Mouse (Mus musculus) adrenal gland, adult (tissue): Measurements from ENCODE around the gene Snx6.
"Not testable (repeated sequence)": the region's sequence is repeated elsewhere in the genome, so short reads cannot be mapped to it uniquely, and the experiment has no call there.

Experiments used
- DNase-seq, 2 experiments: peaks; one replicate each; pipeline ENCODE4 v3.0.0; 2022 to 2023; ENCODE audit warnings: low spot score in 1 of 2; ENCODE audit not compliant: inconsistent age in 2 of 2

The Snx6 gene

DNA sequence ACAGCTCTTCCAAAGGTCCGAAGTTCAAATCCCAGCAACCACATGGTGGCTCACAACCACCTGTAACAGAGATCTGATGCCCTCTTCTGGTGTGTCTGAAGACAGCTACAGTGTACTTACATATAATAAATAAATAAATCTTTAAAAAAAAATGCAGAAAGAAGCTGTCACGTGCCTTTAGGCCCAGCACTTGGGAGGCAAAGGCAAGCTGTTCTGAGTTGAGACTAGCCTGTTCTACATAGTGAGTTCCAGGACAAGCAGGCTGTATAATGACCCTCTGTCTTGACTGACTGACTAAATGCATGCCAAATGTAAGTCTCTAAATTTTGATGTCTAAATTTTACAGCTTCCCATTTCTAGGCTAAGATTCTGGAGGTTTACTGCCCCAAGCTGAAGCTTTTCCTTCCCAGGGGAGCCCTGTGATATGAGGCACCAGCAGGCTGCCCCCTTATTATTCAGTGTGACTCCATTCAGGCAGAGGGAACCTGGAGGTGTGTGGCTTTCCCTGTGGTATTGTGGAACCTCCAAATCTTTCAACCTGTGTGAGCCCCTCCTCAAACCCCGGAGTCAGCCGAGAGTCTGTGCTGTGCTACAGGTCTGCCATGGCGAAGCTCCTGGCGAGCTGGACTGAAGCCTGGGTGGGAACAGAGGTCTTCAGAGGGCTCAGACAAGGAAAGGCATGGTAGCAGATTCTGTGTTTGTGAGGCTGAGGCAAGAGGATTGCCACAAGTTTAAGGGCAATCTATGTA, 9.9 kb upstream of the Snx6 start:
- DNase-seq: no peak

DNA sequence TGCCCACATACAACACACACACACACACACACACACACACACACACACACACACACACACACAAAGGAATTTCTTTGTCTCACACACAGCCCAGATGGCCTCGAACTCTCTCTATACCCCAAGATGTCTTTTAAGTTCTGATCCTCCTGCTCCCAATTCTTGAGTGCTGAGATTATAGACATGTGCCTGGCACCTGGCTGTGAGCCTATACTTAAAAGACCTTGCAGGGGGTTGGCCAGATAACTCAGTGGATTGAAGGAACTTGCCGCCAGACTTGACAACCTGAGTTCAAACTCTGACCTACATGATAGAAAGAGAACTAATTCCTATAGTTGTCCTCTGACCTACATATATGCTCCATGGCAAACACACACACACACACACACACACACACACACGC, 8.0 kb upstream of the Snx6 start:
- DNase-seq: no peak

DNA sequence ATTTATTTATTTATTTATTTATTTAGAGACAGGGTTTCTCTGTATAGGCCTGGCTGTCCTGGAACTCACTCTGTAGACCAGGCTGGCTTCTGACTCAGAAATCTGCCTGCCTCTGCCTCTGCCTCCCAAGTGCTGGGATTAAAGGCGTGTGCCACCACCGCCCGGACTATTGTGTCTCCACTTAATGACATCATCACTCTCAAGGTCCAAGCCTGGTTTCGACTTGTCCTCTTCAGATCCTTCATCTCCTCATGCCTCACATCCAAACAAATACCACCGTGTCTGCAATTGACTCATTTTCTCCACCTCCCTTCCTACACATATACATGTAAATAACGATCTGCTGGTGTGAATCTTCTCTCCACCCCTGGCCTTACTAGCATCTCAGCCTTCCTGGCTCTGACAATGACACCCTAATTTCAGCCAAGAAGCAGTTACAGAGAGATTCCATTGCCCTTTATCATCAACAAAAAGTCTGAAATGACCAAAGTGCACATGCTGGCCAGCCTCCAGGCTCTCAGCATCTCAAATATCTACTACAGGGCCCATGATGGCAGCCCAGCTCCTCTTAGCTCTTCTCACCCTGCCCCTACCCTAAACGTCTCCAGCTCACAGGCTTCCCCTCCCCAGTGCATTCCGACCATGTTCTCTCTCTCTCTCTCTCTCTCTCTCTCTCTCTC, 1.2 kb upstream of the Snx6 start:
- no peak for DNase-seq

DNA sequence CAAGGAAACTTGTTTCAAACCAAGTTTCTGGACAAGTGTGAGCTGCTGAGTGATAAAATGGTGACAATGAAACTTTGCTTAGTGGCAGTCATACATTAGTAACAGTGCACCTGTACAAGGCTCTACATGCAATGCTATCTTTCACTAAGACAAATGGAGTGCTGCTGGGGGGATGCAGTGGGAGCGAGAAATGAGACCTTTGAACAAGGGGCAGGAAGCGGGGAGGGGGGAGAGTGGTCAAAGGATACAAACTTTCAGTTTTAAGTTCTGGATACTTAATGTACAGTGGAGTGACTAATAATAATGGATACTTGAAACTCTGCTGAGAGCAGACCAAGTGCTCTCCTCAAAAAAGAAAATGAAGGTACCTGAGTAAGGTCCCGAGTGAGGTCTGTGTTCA, 1.1 kb downstream of the Snx6 start:
- DNase-seq: no peak

DNA sequence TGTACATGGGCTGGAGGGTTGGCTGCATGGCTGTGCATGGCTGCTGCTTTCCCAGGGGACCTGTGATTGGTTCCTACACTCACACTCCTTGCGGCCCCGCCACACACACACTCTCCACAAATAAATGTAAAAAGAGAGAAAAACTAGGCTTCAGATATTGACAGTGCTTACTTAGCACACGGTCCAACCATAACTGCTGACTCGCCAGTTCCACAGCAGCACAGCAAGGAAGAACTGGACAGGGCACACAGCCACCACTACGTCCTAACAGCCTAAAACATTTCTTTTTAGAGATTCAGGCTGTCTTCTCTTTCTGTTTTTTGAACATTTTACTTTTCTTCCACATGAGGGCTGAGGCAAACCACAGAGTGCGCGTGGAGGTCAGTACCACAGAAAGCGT, 4.0 kb downstream of the Snx6 start:
- no peak for DNase-seq

DNA sequence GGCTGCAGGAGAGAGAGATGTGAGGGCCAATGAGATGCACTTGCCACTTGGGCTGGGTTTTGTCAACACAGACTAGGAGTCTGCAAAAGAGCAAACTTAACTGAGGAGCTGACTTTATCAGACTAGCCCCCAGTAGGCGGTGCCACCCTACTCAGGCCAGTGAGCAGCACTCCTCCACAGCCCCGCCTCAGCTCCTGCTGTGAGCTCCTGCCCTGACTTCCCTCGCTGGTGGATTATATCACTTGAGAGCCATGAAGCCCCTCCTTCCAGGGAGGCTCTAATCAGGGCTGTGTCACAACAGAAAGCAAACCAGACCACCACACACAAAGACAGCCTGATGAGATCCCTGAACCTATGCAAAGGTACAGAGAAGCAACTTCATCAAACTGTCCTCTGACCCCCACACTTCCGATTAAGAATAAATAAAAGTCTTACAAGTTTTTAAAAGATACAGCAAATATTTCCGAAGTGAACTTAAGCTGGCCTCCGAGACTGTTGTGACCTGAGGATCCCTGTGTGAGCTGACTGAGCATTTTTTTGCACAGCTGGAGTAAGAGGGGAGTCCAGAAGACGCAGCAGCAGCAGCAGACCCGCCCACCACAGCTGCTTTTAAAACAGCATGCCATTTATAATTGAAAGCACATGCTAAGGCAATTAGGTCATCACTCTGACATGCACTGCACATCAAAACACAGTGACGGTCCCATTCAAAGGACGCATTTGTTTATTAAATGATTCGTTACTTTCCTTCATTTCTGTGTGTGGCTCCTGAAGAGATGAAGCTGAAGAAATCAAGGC, 6.0 kb downstream of the Snx6 start:
- peak; percentile 23 to 44 for DNase-seq

DNA sequence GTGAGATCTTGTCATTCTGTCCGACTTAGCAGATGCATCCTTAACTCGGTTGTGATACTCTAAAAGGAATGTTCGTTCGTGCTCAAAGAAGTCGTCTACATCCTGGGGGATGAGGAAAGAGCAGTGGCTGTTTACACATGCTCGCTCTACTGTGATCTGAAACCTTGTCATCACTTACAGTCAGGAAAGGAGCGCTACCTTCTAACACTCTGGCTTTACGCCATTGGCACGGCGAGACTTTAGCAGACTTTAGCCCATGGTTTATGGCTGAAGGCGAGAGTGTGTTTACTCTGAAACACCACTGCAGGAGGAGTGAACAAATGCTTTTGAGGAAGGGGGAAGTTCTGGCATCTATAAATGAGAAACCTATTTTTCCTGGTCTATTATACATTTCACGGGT, 31.9 kb downstream of the Snx6 start:
- DNase-seq: no peak

DNA sequence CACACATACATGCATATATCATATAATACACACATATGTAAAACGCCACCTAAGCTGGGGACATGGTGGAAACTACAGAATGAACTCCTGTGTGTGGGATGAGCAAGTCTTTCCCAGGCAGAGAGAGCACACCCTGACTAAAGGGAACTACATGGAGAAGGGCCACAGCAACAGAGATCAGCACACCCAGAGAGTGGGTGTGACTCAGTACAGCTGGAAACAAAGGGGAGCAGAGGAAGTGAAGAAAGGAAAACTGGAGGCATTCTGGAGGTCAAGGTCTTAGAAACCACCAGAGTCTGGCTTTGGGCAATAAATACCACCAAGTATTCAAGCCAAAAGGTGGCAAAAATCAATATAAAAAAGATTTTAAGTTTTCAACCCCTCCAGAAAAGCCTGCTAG, 34.8 kb downstream of the Snx6 start:
- no peak for DNase-seq

DNA sequence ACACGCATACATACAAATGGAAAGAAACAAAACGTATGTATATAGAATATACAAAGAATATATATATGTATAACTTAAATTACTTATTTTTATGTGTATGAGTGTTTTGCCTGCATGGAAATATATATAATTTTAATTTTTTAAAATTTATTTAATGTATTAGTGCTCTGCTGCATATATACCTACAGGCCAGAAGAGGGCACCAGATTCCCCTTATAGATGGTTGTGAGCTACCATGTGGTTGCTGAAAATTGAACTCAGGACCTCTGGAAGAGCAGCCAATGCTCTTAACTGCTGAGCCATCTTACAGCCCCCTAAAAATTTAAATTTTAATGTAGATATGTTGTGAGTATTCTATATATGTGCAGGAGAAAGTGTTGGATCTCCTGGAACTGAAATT, 36.7 kb downstream of the Snx6 start:
- no peak for DNase-seq

DNA sequence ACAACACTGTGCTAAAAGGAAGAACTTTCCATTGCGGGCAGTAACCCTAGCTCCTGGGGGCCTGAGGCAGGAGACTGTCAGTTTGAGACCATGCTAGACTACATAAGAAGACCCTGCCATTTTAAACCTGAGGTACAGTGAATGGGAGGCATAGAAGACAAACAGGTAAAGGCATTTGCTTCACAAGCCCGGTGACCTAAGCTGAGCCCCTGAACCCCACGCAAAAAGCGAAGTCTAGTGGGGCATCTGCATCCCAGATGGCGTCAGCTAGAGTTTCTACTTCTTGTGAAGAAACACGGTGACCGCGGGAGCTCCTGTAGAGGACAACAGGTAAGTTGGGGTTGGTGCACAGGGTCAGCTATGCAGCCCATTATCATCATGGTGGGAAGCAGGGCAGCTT, 46.9 kb downstream of the Snx6 start:
- no peak for DNase-seq

DNA sequence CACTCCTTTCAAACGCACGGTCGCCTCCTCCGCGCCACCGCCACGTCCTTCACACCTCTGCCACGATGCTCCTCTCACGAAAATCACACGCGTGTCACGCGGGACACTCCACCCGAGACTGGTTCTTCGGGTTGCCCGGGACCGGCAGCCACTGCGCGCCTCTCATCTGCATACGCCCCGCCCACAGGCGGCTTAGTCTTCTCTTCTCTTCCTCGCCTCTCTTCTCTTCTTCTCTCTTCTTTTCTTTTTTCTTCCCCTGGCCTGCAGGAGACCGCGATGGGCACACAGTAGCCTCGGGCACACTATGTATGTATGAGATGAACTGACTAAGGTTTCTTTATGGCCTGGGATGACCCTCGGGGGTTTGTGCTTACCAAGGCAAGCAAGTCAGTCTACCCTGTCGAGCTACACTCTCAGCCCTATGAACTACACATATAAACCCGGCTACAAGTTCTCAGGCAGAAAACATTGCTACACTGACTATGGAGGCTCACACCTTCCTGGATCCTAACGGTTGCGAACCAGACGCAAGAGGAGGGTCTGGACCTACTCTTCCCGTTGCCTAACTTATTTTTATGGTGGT, 56.8 kb downstream of the Snx6 start:
- DNase-seq: peak; percentile 41 to 79

DNA sequence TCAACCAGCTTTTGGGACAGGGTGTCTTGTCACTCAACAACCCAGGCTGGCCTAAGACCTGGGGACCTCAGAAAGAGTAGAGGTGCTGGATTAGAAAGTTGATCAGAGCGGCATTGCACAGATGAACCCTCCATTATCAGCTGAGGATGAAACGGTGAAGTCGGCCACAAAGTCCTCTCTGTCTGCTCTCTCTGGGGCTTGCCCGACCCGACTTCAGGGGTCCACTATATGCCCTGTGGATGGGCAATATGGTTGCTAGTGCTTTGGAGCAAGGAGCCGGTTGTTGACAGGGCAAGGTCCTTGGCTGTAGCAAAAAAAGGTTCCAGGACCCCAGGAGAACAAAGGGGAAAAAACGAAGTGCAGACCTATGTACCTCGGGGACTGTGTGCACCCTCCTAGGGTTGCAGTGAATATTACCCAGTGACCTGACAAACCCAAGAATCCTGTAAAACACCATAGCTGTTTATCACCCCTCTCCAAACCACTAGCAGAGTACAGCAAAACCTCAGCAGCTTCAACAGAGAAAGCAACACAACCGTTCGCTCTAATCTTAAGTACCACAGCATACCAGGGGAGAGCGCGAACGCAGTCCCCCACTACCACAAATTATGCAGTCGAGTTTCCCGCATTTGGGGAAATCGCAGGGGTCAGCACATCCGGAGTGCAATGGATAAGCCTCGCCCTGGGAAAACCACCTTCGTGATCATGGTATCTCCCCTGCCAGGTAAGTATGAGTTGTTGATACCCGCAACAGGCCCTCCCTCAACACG, 57.4 kb downstream of the Snx6 start:
- DNase-seq: not testable (repeated sequence)

DNA sequence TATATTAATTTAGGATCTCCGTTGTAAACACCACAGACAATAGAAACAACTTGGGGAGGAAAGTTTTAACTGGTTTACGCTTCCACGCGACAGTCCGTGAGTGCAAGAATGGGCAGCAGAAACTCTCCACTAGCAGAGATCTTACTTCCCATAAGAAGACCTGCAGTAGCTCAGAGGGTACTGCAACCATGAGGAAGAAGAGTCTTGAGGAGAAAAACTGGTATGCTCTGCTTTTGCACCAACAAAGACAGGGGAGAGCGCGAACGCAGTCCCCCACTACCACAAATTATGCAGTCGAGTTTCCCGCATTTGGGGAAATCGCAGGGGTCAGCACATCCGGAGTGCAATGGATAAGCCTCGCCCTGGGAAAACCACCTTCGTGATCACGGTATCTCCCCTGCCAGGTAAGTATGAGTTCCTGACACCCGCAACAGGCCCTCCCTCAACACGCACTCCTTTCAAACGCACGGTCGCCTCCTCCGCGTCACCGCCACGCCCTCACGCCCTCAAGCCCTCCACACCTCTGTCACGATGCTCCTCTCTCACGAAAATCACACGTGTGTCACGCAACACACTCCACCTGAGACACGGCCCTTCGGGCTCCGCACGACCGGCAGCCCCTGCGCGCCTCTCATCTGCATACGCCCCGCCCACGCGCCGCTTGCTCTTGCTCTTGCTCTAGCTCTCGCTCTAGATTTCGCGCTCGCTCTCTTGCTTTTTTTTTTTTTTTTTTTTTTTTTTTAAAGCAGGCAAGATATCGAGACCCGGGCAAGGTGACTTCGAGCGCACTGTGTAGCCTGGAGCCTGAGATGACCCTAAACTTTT, 61.0 kb downstream of the Snx6 start:
- peak; percentile 31 to 64 for DNase-seq

DNA sequence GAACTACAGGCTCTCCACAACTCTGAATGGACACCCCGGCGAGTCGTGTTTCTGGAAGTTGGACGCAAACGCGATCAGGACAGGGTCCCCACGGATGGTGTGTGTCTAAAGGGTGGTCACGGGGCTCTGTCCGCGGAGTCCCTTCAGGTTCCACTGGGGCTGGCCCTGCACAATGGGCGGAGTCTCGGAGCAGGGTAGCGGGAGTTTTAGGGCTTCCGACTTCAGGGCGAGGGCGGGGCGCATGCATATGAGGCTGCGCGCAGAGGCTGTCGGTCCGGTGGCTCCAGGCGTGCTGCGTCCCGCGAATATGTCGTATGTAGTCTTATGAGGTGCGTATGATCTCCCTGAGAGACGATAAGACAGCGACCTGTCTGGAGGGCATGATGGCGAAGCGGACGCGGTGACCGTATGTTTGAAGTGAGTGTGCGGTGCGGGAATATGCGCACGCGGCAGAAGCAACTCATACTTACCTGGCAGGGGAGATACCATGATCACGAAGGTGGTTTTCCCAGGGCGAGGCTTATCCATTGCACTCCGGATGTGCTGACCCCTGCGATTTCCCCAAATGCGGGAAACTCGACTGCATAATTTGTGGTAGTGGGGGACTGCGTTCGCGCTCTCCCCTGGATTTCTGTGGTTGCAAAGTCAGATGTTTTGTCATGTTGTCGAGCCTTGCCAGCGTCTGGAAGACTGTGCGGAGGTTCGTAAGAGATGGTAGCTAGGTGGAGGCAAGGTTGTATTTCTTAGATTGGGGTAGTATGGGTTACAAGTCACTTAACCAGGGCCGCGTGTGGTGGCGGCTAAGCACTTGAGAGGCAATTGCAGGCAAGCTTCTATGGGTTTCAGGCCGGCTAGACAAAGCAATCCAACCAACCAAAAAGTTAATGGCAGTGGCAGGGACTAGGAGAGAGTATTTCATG, 66.1 kb downstream of the Snx6 start:
- DNase-seq: not testable (repeated sequence)

DNA sequence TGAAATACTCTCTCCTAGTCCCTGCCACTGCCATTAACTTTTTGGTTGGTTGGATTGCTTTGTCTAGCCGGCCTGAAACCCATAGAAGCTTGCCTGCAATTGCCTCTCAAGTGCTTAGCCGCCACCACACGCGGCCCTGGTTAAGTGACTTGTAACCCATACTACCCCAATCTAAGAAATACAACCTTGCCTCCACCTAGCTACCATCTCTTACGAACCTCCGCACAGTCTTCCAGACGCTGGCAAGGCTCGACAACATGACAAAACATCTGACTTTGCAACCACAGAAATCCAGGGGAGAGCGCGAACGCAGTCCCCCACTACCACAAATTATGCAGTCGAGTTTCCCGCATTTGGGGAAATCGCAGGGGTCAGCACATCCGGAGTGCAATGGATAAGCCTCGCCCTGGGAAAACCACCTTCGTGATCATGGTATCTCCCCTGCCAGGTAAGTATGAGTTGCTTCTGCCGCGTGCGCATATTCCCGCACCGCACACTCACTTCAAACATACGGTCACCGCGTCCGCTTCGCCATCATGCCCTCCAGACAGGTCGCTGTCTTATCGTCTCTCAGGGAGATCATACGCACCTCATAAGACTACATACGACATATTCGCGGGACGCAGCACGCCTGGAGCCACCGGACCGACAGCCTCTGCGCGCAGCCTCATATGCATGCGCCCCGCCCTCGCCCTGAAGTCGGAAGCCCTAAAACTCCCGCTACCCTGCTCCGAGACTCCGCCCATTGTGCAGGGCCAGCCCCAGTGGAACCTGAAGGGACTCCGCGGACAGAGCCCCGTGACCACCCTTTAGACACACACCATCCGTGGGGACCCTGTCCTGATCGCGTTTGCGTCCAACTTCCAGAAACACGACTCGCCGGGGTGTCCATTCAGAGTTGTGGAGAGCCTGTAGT, 76.4 kb downstream of the Snx6 start:
- not testable (repeated sequence) for DNase-seq

DNA sequence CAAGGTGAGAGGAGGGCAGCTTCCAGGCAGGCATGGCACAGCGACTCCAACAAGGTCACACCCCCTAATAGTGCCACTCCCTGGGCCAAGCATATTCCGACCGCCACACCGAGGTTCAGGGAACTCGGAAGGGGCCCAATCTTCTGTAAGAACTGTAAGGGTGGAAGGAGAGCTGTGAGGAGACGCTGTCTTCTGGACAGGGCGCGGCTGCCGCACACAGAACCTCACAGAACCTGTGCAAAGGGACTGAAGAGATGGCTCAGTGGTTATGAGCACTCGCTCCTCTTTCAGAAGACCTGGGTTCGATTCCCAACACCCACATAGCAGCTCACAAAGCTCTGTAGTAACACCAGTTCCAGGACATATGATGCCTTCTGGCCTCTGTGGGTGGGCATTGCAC, 78.0 kb downstream of the Snx6 start:
- peak in 1 of 2 experiments; percentile 22 for DNase-seq

DNA sequence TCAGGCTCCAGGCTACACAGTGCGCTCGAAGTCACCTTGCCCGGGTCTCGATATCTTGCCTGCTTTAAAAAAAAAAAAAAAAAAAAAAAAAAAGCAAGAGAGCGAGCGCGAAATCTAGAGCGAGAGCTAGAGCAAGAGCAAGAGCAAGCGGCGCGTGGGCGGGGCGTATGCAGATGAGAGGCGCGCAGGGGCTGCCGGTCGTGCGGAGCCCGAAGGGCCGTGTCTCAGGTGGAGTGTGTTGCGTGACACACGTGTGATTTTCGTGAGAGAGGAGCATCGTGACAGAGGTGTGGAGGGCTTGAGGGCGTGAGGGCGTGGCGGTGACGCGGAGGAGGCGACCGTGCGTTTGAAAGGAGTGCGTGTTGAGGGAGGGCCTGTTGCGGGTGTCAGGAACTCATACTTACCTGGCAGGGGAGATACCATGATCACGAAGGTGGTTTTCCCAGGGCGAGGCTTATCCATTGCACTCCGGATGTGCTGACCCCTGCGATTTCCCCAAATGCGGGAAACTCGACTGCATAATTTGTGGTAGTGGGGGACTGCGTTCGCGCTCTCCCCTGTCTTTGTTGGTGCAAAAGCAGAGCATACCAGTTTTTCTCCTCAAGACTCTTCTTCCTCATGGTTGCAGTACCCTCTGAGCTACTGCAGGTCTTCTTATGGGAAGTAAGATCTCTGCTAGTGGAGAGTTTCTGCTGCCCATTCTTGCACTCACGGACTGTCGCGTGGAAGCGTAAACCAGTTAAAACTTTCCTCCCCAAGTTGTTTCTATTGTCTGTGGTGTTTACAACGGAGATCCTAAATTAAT, 81.5 kb downstream of the Snx6 start:
- DNase-seq: peak; percentile 70 to 87
